Mouse (Mus musculus) limb, embryonic 10.5 days (tissue): ENCODE results near the gene Tpsg1. TPM values are rescaled to one million over a fixed set of nuclear protein-coding genes. Genes with fewer than 3 reads are reported as not detected.
A peak's percentile ranks its signal among the peaks of the same experiment; 100 is the strongest.

ENCODE experiments used
- DNase-seq: peaks from one replicate; pipeline ENCODE4 v3.0.0-alpha.2; 2017; ENCODE audit warnings: low spot score
- H3K27ac ChIP-seq: fragments of 300-500 bp; sonication (generic); 2 replicates; pipeline ENCODE4 v1.5.1; 2016; ENCODE audit warnings: mild to moderate bottlenecking
- H3K27me3 ChIP-seq: fragments of 300-500 bp; sonication (generic); 2 replicates; pipeline ENCODE4 v1.6.1; 2016; ENCODE audit warnings: low read depth, mild to moderate bottlenecking; ENCODE audit not compliant: poor library complexity, severe bottlenecking
- H3K36me3 ChIP-seq: fragments of 300-500 bp; sonication (generic); 2 replicates; pipeline ENCODE4 v1.6.1; 2016; ENCODE audit warnings: mild to moderate bottlenecking, moderate library complexity
- H3K4me1 ChIP-seq: fragments of 300-500 bp; sonication (generic); 2 replicates; pipeline ENCODE4 v1.6.1; 2016
- H3K4me3 ChIP-seq: fragments of 300-500 bp; sonication (generic); 2 replicates; pipeline ENCODE4 v1.5.1; 2016; ENCODE audit warnings: mild to moderate bottlenecking, moderate library complexity
- H3K9me3 ChIP-seq: fragments of 300-500 bp; sonication (generic); replicated peaks from 2 replicates; pipeline ENCODE4 v1.6.1; 2016; ENCODE audit warnings: mild to moderate bottlenecking
- WGBS: fragments of 180-500 bp; shearing (Covaris S2); methylation state at CpG from one replicate; pipeline ENCODE4 v1.1.7; 2016; 5-methylcytosine and 5-hydroxymethylcytosine counted together
- polyA plus RNA-seq: library from polyadenylated mRNA; unstranded; fragments of >200 nt; fragmentation: Nextera tagmentation; extraction: Ambion mirVana; gene quantifications from 2 replicates; pipeline ENCODE4 v1.2.1, GENCODE M21; 2016

Gene Tpsg1
- polyA plus RNA-seq, 1 experiment from 2014 or later = not detected

GRCm38 (mm10) chr17:25410180-25410579 is 41.1 kb downstream of the Tpsg1 start:
- WGBS = 80% methylated on average over 6 of the region's 6 CpGs
- peak overlapping the region; percentile 42; the same call in 1 of the 2 replicates for H3K27ac ChIP-seq

GRCm38 (mm10) chr17:25410786-25411185 is 41.7 kb downstream of the Tpsg1 start:
- no peaks in the 10 kb centered on the region for H3K27me3 ChIP-seq
- no peak overlapping the region for H3K27ac ChIP-seq
- DNase-seq = no peak
- no peaks in the 10 kb centered on the region for H3K9me3 ChIP-seq
- H3K4me1 ChIP-seq = peaks cover 73% of the 10 kb centered on the region
- H3K4me3 ChIP-seq = no peak overlapping the region
- H3K36me3 ChIP-seq = no peaks in the 10 kb centered on the region
- 72% methylated on average over 7 of the region's 7 CpGs for WGBS

More at GRCm38 (mm10) chr17:25410180-25410579, 41.1 kb downstream of the Tpsg1 start:
- Histone ChIP-seq H3K4me1 (peaks cover 73% of the 10 kb centered on the region), H3K36me3 (no peaks in the 10 kb centered on the region), H3K9me3 (no peaks in the 10 kb centered on the region), H3K27me3 (no peaks in the 10 kb centered on the region), H3K4me3 (no peak overlapping the region)
- DNase-seq = no peak

- 64% methylated on average over 4 of the region's 4 CpGs for WGBS
- Histone ChIP-seq H3K4me3 (no peak overlapping the region), H3K9me3 (no peaks in the 10 kb centered on the region), H3K4me1 (peaks cover 73% of the 10 kb centered on the region), H3K27me3 (no peaks in the 10 kb centered on the region), H3K27ac (peak overlapping the region; percentile 53; the same call in 1 of the 2 replicates), H3K36me3 (no peaks in the 10 kb centered on the region)
- DNase-seq = no peak
These were observed 42.2 kb downstream of the Tpsg1 start for GRCm38 (mm10) chr17:25411251-25411650.

- DNase-seq = no peak
- Histone ChIP-seq H3K27ac (peak overlapping the region; percentile 91), H3K36me3 (no peaks in the 10 kb centered on the region), H3K4me3 (no peak overlapping the region), H3K27me3 (no peaks in the 10 kb centered on the region), H3K9me3 (no peaks in the 10 kb centered on the region), H3K4me1 (peaks cover 77% of the 10 kb centered on the region)
- WGBS = 74% methylated on average over 4 of the region's 4 CpGs
These were observed 45.1 kb downstream of the Tpsg1 start for GRCm38 (mm10) chr17:25414209-25414608.

GRCm38 (mm10) chr17:25414917-25415316 is 45.8 kb downstream of the Tpsg1 start:
- peak; percentile 41 for DNase-seq

GRCm38 (mm10) chr17:25415421-25415913 is 46.4 kb downstream of the Tpsg1 start:
- Histone ChIP-seq H3K4me3 (peak overlapping the region; percentile 40), H3K27me3 (no peaks in the 10 kb centered on the region), H3K36me3 (no peaks in the 10 kb centered on the region), H3K27ac (peak overlapping the region; percentile 91), H3K4me1 (peaks cover 78% of the 10 kb centered on the region), H3K9me3 (no peaks in the 10 kb centered on the region)
- 11% methylated on average over 5 of the region's 6 CpGs for WGBS
- peak; percentile 79 for DNase-seq

More at GRCm38 (mm10) chr17:25414917-25415316, 45.8 kb downstream of the Tpsg1 start:
- H3K4me3 ChIP-seq = peak overlapping the region; percentile 40
- peak overlapping the region; percentile 91 for H3K27ac ChIP-seq
- 19% methylated on average over 3 of the region's 3 CpGs for WGBS
- peaks cover 78% of the 10 kb centered on the region for H3K4me1 ChIP-seq
- H3K36me3 ChIP-seq = no peaks in the 10 kb centered on the region
- no peaks in the 10 kb centered on the region for H3K9me3 ChIP-seq
- no peaks in the 10 kb centered on the region for H3K27me3 ChIP-seq

- peak overlapping the region; percentile 40 for H3K4me3 ChIP-seq
- H3K4me1 ChIP-seq = peaks cover 78% of the 10 kb centered on the region
- WGBS = 19% methylated on average over 3 of the region's 3 CpGs
- DNase-seq = peak; percentile 55
- peak overlapping the region; percentile 91 for H3K27ac ChIP-seq
- H3K27me3 ChIP-seq = no peaks in the 10 kb centered on the region
- H3K36me3 ChIP-seq = no peaks in the 10 kb centered on the region
- no peaks in the 10 kb centered on the region for H3K9me3 ChIP-seq
These were observed 47.1 kb downstream of the Tpsg1 start for GRCm38 (mm10) chr17:25416219-25416618.

GRCm38 (mm10) chr17:25417990-25418389 is 48.9 kb downstream of the Tpsg1 start:
- Histone ChIP-seq H3K4me1 (peaks cover 77% of the 10 kb centered on the region), H3K36me3 (peaks cover 6% of the 10 kb centered on the region; the same call in 1 of the 2 replicates)

GRCm38 (mm10) chr17:25418926-25419325 is 49.9 kb downstream of the Tpsg1 start:
- peak; percentile 54 for DNase-seq

More at GRCm38 (mm10) chr17:25417990-25418389, 48.9 kb downstream of the Tpsg1 start:
- WGBS = 90% methylated on average over 6 of the region's 6 CpGs
- no peak for DNase-seq
- peak overlapping the region; percentile 74 for H3K27ac ChIP-seq
- H3K9me3 ChIP-seq = no peaks in the 10 kb centered on the region
- H3K4me3 ChIP-seq = no peak overlapping the region
- no peaks in the 10 kb centered on the region for H3K27me3 ChIP-seq

GRCm38 (mm10) chr17:25420998-25421397 is 51.9 kb downstream of the Tpsg1 start:
- Histone ChIP-seq H3K9me3 (no peaks in the 10 kb centered on the region), H3K4me1 (peaks cover 58% of the 10 kb centered on the region), H3K36me3 (peaks cover 6% of the 10 kb centered on the region; the same call in 1 of the 2 replicates), H3K27me3 (no peaks in the 10 kb centered on the region), H3K27ac (peak overlapping the region; percentile 61; the same call in 1 of the 2 replicates), H3K4me3 (no peak overlapping the region)
- WGBS = 91% methylated on average over 3 of the region's 3 CpGs
- DNase-seq = no peak

More at GRCm38 (mm10) chr17:25418926-25419325, 49.9 kb downstream of the Tpsg1 start:
- Histone ChIP-seq H3K36me3 (peaks cover 6% of the 10 kb centered on the region; the same call in 1 of the 2 replicates), H3K27me3 (no peaks in the 10 kb centered on the region), H3K4me1 (peaks cover 74% of the 10 kb centered on the region), H3K27ac (peak overlapping the region; percentile 74), H3K9me3 (no peaks in the 10 kb centered on the region), H3K4me3 (peak overlapping the region; percentile 19; the same call in 1 of the 2 replicates)
- 45% methylated on average over 9 of the region's 9 CpGs for WGBS

Other genes with a start within 250 kb of the Tpsg1 start
- 0.18 and 0.23 TPM in 2 replicates for gene Ptx4, start 248.5 kb upstream of the Tpsg1 start, polyA plus RNA-seq
- 21.3 and 26.5 TPM in 2 replicates for gene Clcn7, start 235.9 kb upstream of the Tpsg1 start, polyA plus RNA-seq
- not detected in 2 replicates for gene Ccdc154, start 206.8 kb upstream of the Tpsg1 start, polyA plus RNA-seq
- gene Gm38655, start 193.8 kb upstream of the Tpsg1 start, polyA plus RNA-seq = not detected in 2 replicates
- 36.0 and 38.5 TPM in 2 replicates for gene BC003965, start 184.7 kb upstream of the Tpsg1 start, polyA plus RNA-seq
- 9.1 and 10.0 TPM in 2 replicates for gene Unkl, start 180.9 kb upstream of the Tpsg1 start, polyA plus RNA-seq
- 34.6 and 35.0 TPM in 2 replicates for gene Gnptg, start 129.1 kb upstream of the Tpsg1 start, polyA plus RNA-seq
- 74.6 and 76.6 TPM in 2 replicates for gene Tsr3, start 129.1 kb upstream of the Tpsg1 start, polyA plus RNA-seq
- 0.49 and 0.93 TPM in 2 replicates for gene Baiap3, start 112.9 kb upstream of the Tpsg1 start, polyA plus RNA-seq
- 974 and 998 TPM in 2 replicates for gene Ube2i, start 94.7 kb upstream of the Tpsg1 start, polyA plus RNA-seq
- gene Prss34, start 70.9 kb upstream of the Tpsg1 start, polyA plus RNA-seq = not detected in 2 replicates
- not detected in 2 replicates for gene Prss28, start 60.6 kb upstream of the Tpsg1 start, polyA plus RNA-seq
- gene Prss29, start 50.6 kb upstream of the Tpsg1 start, polyA plus RNA-seq = not detected in 2 replicates
- not detected in 2 replicates for gene Tpsab1, start 23.7 kb upstream of the Tpsg1 start, polyA plus RNA-seq
- gene Tpsb2, start 3.0 kb upstream of the Tpsg1 start, polyA plus RNA-seq = not detected in 2 replicates
- gene Cacna1h, start 64.5 kb downstream of the Tpsg1 start, polyA plus RNA-seq = 1.8 and 3.2 TPM in 2 replicates
- gene Tekt4, start 85.3 kb downstream of the Tpsg1 start, polyA plus RNA-seq = not detected in 2 replicates
- gene Sstr5, start 128.0 kb downstream of the Tpsg1 start, polyA plus RNA-seq = 0.20 TPM in 1 of 2 replicates, not detected in the other
- 11.1 and 13.1 TPM in 2 replicates for gene Sox8, start 201.4 kb downstream of the Tpsg1 start, polyA plus RNA-seq
- 28.9 and 29.0 TPM in 2 replicates for gene Lmf1, start 209.8 kb downstream of the Tpsg1 start, polyA plus RNA-seq